Mouse (Mus musculus): ENCODE measurements around the gene Nrxn1. TPM values are rescaled to one million over a fixed set of nuclear protein-coding genes. Genes with fewer than 3 reads are reported as not detected.

Nrxn1 gene
- total and polyA plus RNA-seq, 3 experiments = not detected

DNA sequence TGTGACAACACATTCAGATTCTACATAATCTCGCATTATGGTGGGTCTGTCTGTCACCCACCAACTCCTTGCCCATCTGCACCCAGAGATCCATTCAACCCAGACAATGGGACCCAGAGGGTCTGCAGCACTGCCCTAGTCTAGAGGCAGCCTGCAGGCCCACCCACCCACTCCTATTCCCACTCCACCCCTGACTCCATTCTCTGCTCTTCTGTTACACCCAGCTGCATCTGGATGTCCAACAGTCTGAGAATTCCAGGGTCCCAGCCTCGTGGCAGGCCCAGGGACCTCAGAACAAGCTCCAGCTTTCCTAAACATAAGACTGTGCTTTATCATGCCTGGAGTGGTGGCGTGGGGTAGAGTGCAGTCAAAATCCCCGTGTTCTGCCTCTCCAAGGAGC is 820.6 kb downstream of the Nrxn1 start:
- no peak for DNase-seq (ENCODE audit: extremely low read depth)
- dilution Hi-C loops (cut with MboI; ENCODE audit: extremely low pct_ligation_motif_present, extremely low pct_unique_long_range_greater_than_20kb, low sequenced_read_pairs) = no loop called here

DNA sequence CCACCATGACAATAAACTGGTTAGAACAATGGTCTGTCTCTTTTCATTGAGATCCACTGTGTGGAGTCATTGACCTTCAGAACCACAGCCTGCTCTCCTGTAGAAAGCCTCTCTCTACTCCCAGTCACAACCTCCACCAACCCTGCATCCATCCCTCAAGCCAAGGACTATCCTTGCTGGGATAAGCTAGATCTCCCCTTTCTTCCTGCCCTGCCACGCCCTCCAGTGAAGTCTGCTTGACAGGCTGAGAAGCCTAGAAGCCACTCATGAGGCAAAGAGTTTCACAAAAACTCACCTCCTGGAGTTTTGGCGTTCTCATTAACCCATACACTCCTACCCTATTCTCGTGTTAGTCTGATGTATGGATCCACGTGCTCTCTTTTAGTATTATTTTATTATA is 821.7 kb downstream of the Nrxn1 start:
- no peaks in the 10 kb centered on the region for H3K27me3 ChIP-seq (replicated peaks)
- H3K27ac ChIP-seq (ENCODE audit: insufficient read depth, low read depth) = no peak overlapping the region
- H3K79me2 ChIP-seq (replicated peaks; ENCODE audit: control insufficient read depth, extremely low read depth, insufficient read depth, poor library complexity, severe bottlenecking) = no peaks in the 10 kb centered on the region
- in situ Hi-C loops (cut with MboI; ENCODE audit: low pct_ligation_motif_present, low pct_unique_long_range_greater_than_20kb, low sequenced_read_pairs) (no loop called here), dilution Hi-C loops (cut with MboI; ENCODE audit: extremely low pct_ligation_motif_present, extremely low pct_unique_long_range_greater_than_20kb, low sequenced_read_pairs) (no loop called here)
- no peak overlapping the region for H3K9ac ChIP-seq (ENCODE audit: insufficient read depth, low read depth)
- DNase-seq (ENCODE audit: extremely low read depth) = no peak
- H3K4me2 ChIP-seq (ENCODE audit: insufficient read depth, low read depth, poor library complexity, severe bottlenecking) = no peak overlapping the region
- no peak for TF ChIP-seq MYC (IDR thresholded peaks at IDR 0.05; ENCODE audit: low read depth, low read length)
- no peak for TF ChIP-seq JUN (IDR thresholded peaks at IDR 0.05; ENCODE audit: insufficient read depth, low read depth, low read length)
- TF ChIP-seq MEF2A (IDR thresholded peaks at IDR 0.05; ENCODE audit: borderline replicate concordance, low read depth, low read length) = no peak
- TF ChIP-seq BHLHE40 (IDR thresholded peaks at IDR 0.05; ENCODE audit: low read depth, low read length) = no peak
- TF ChIP-seq UBTF (IDR thresholded peaks at IDR 0.05; ENCODE audit: low read depth, low read length) = no peak
- TF ChIP-seq ZC3H11A (IDR thresholded peaks at IDR 0.05; ENCODE audit: low read depth, low read length) = no peak
- no peak for TF ChIP-seq SMC3 (IDR thresholded peaks at IDR 0.05; ENCODE audit: low read depth, low read length)
- TF ChIP-seq SIN3A (IDR thresholded peaks at IDR 0.05; ENCODE audit: low read length) = no peak
- no peak for TF ChIP-seq RCOR1 (conservative IDR thresholded peaks at IDR 0.05; ENCODE audit: low read depth, low read length)
- no peak for TF ChIP-seq USF1 (IDR thresholded peaks at IDR 0.05; ENCODE audit: low read depth, low read length)
- no peak for TF ChIP-seq MAFK (IDR thresholded peaks at IDR 0.05; ENCODE audit: insufficient replicate concordance, low read length)
- no peak for TF ChIP-seq CTCF (conservative IDR thresholded peaks at IDR 0.05 in 1 of 2, IDR thresholded peaks at IDR 0.05 in 1 of 2; ENCODE audit: low read depth in 2 of 2, low read length in 2 of 2)
- TF ChIP-seq MAZ (IDR thresholded peaks at IDR 0.05; ENCODE audit: low read depth, low read length) = no peak
- TF ChIP-seq ZMIZ1 (IDR thresholded peaks at IDR 0.05; ENCODE audit: low read depth, low read length) = no peak
- TF ChIP-seq EP300 (IDR thresholded peaks at IDR 0.05; ENCODE audit: low read length) = no peak
- TF ChIP-seq NRF1 (IDR thresholded peaks at IDR 0.05; ENCODE audit: low read depth, low read length) = no peak
- no peak for TF ChIP-seq RAD21 (IDR thresholded peaks at IDR 0.05; ENCODE audit: low read depth, low read length)
- H3K36me3 ChIP-seq (replicated peaks in 1 of 2; ENCODE audit: control insufficient read depth in 1 of 2, insufficient read depth in 1 of 2, low read length in 1 of 2) = no peaks in the 10 kb centered on the region
- H3K4me3 ChIP-seq (replicated peaks in 1 of 3; ENCODE audit: low read depth in 2 of 3, low read length in 2 of 3, poor library complexity in 1 of 3) = no peak overlapping the region
- peaks cover 24% of the 10 kb centered on the region for H3K9me3 ChIP-seq (replicated peaks; ENCODE audit: low read length)
- no peaks in the 10 kb centered on the region for H3K4me1 ChIP-seq (ENCODE audit: control insufficient read depth in 1 of 2, insufficient read depth in 2 of 2)

More for the DNA sequence above, 820.6 kb downstream of the Nrxn1 start:
- Histone ChIP-seq H3K4me3 (replicated peaks in 1 of 3; ENCODE audit: low read depth in 2 of 3, low read length in 2 of 3, poor library complexity in 1 of 3) (no peak overlapping the region), H3K9me3 (replicated peaks; ENCODE audit: low read length) (peaks cover 26% of the 10 kb centered on the region), H3K9ac (ENCODE audit: insufficient read depth, low read depth) (no peak overlapping the region), H3K4me1 (ENCODE audit: control insufficient read depth in 1 of 2, insufficient read depth in 2 of 2) (no peaks in the 10 kb centered on the region), H3K27ac (ENCODE audit: insufficient read depth, low read depth) (no peak overlapping the region), H3K36me3 (replicated peaks in 1 of 2; ENCODE audit: control insufficient read depth in 1 of 2, insufficient read depth in 1 of 2, low read length in 1 of 2) (no peaks in the 10 kb centered on the region), H3K79me2 (replicated peaks; ENCODE audit: control insufficient read depth, extremely low read depth, insufficient read depth, poor library complexity, severe bottlenecking) (no peaks in the 10 kb centered on the region), H3K27me3 (replicated peaks) (no peaks in the 10 kb centered on the region), H3K4me2 (ENCODE audit: insufficient read depth, low read depth, poor library complexity, severe bottlenecking) (no peak overlapping the region)
- in situ Hi-C loops (cut with MboI; ENCODE audit: low pct_ligation_motif_present, low pct_unique_long_range_greater_than_20kb, low sequenced_read_pairs) = no loop called here
- TF ChIP-seq CHD1 (IDR thresholded peaks at IDR 0.05; ENCODE audit: low read depth, low read length) (no peak), MAX (IDR thresholded peaks at IDR 0.05; ENCODE audit: low read length) (no peak), SMC3 (IDR thresholded peaks at IDR 0.05; ENCODE audit: low read depth, low read length) (no peak), POLR2AphosphoS2 (IDR thresholded peaks at IDR 0.05; ENCODE audit: low read depth, low read length) (no peak), PAX5 (IDR thresholded peaks at IDR 0.05; ENCODE audit: low read length) (no peak), ZNF384 (IDR thresholded peaks at IDR 0.05; ENCODE audit: low read depth, low read length) (no peak), TBP (conservative IDR thresholded peaks at IDR 0.05; ENCODE audit: low read depth, low read length) (no peak), POLR2A (IDR thresholded peaks at IDR 0.05; ENCODE audit: low read depth, low read length) (no peak)
